Mouse (Mus musculus): ENCODE measurements around the gene Scap. TPM values are rescaled to one million over a fixed set of nuclear protein-coding genes. Genes with fewer than 3 reads are reported as not detected.
A peak's percentile ranks its signal among the peaks of the same experiment; 100 is the strongest.

The Scap gene
- polyA plus RNA-seq, 1 experiment, result 25.0 TPM

DNA sequence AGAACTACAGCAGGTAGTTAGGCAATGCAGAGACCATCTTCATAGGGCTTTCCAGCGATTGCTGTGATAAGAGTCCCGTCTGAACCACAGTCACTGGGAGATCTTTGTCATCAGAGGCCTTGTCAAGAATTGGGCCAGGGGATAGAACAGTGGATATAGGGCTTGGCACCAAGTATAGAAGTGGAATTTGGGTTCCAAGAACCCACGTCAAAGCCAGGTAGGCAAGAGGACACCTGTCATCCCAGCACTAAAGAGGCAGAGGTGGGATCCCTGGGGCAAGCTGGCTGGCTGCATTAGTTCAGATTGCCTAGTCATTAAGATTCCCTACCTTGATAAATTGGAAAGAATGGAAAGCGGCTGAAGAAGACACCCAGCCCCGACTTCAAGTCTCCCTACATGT, 26.7 kb upstream of the Scap start:
- Histone ChIP-seq H3K4me3 (ENCODE audit: insufficient read depth, low read length) (peak overlapping the region; percentile 71; the same call in 1 of the 2 replicates), H3K27ac (ENCODE audit: insufficient read depth, low read depth, low read length) (no peak overlapping the region), H3K4me1 (ENCODE audit: control insufficient read depth, insufficient read depth, low read length) (peaks cover 9% of the 10 kb centered on the region)
- TF ChIP-seq CTCF (IDR thresholded peaks at IDR 0.05; ENCODE audit: low read depth, low read length), result no peak
- TF ChIP-seq POLR2A (IDR thresholded peaks at IDR 0.05; ENCODE audit: borderline replicate concordance, low read depth, low read length), result no peak

DNA sequence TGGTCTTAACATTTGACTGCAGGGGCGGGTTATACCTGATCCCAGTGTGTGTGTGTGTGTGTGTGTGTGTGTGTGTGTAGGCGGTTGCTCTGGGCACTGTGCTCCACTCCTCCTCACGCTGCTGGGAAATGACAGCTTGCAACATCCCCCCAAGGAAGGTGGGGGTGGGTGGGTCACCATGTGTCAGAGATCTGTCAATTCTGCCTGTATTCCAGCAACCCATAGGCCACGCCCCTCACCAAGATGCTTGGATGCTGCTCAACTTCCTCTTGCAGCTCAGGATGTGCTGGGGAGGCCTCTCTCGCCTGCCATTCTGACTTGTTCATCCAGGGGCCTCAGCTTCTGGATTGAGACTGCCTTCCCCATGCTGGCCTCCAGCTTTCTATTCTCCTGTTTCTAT, 18.4 kb upstream of the Scap start:
- Histone ChIP-seq H3K4me3 (ENCODE audit: insufficient read depth, low read length) (no peak overlapping the region), H3K27ac (ENCODE audit: insufficient read depth, low read depth, low read length) (no peak overlapping the region), H3K4me1 (ENCODE audit: control insufficient read depth, insufficient read depth, low read length) (peaks cover 3% of the 10 kb centered on the region; the same call in 1 of the 2 replicates)
- no peak for TF ChIP-seq POLR2A (IDR thresholded peaks at IDR 0.05; ENCODE audit: borderline replicate concordance, low read depth, low read length)
- TF ChIP-seq CTCF (IDR thresholded peaks at IDR 0.05; ENCODE audit: low read depth, low read length), result no peak

DNA sequence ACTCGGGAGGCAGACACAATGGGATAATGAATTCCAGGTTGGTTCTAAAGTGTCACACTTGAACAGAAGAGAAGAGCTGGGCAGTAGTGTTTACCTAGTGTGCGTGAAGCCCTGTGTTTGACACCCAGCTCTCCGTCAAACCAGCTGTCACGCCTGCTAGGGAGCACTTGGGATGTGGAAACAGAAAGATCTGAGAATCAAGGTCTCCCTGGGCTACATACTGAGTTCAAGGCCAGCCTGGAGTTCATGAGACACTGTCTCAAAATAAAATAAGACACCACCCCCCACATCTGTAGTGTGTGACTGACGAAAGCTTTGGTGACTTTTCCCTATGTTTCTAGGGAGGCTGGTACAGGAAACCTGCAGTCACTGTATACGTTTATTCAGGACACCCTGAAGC, 17.7 kb upstream of the Scap start:
- no peak for TF ChIP-seq CTCF (IDR thresholded peaks at IDR 0.05; ENCODE audit: low read depth, low read length)
- TF ChIP-seq POLR2A (IDR thresholded peaks at IDR 0.05; ENCODE audit: borderline replicate concordance, low read depth, low read length), result no peak
- peaks cover 3% of the 10 kb centered on the region; the same call in 1 of the 2 replicates for H3K4me1 ChIP-seq (ENCODE audit: control insufficient read depth, insufficient read depth, low read length)
- no peak overlapping the region for H3K27ac ChIP-seq (ENCODE audit: insufficient read depth, low read depth, low read length)
- no peak overlapping the region for H3K4me3 ChIP-seq (ENCODE audit: insufficient read depth, low read length)

DNA sequence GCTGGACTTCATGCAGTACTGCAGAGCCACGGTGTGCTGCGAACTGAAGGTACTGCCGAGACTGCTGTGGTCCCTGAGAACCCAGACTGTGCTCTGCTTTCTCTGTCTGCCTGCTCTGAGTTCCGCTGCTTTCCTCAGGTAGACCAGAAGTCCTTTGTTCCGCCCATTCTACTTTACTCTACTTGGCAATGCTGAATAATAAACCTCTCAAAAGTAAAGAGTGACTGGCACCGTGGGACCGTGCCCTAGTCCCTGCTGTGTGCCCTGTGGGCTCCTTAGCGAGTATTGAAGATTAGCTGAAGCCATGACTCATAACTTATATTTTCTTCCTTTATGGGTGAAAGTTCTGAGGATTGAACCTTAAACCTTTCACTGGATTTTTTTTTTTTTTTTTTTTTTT, 17.2 kb upstream of the Scap start:
- TF ChIP-seq CTCF (IDR thresholded peaks at IDR 0.05; ENCODE audit: low read depth, low read length) (no peak), POLR2A (IDR thresholded peaks at IDR 0.05; ENCODE audit: borderline replicate concordance, low read depth, low read length) (no peak)
- no peak overlapping the region for H3K27ac ChIP-seq (ENCODE audit: insufficient read depth, low read depth, low read length)
- H3K4me3 ChIP-seq (ENCODE audit: insufficient read depth, low read length), result no peak overlapping the region
- peaks cover 4% of the 10 kb centered on the region for H3K4me1 ChIP-seq (ENCODE audit: control insufficient read depth, insufficient read depth, low read length)

DNA sequence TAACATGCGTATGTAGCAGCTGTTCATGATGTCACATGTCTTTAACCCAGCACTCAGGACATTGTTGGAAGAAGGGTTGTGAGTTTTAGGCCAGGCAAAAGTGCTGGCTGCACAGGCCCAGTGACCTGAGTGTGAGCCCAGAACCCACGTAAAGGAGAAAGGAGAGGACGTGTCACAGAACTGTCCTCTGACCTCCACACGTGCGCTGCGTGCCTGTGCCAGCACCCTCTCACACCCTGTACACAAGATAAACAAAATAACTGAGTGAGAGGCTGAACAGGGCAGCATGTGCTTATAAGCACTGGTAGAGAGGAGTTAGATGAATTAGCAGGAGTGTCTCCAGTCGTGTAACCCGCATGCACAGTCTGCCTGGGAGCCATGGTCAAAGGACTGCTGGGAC, 16.6 kb upstream of the Scap start:
- Histone ChIP-seq H3K4me1 (ENCODE audit: control insufficient read depth, insufficient read depth, low read length) (peaks cover 6% of the 10 kb centered on the region), H3K27ac (ENCODE audit: insufficient read depth, low read depth, low read length) (no peak overlapping the region), H3K4me3 (ENCODE audit: insufficient read depth, low read length) (no peak overlapping the region)
- TF ChIP-seq CTCF (IDR thresholded peaks at IDR 0.05; ENCODE audit: low read depth, low read length) (no peak), POLR2A (IDR thresholded peaks at IDR 0.05; ENCODE audit: borderline replicate concordance, low read depth, low read length) (no peak)

DNA sequence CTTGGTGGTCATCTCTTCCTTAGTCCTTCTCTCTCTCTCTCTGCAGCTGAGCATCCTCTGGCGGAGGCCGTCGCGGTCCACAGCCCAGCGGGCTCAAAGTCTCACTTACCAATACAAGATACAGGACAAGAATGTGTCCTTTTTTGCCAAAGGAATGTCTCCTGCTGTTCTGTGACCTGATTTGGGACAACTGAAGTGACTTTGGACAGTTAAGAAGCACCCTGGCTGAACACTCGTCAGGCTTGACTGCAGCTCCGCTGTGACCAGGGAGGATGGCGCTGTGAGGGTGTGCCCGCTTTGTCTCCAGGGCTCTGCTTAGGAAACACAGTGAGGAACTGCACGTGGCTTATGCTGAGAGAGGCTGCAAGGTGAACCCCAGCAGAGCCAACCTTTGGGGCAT, 12.3 kb upstream of the Scap start:
- Histone ChIP-seq H3K27ac (ENCODE audit: insufficient read depth, low read depth, low read length) (no peak overlapping the region), H3K4me3 (ENCODE audit: insufficient read depth, low read length) (no peak overlapping the region), H3K4me1 (ENCODE audit: control insufficient read depth, insufficient read depth, low read length) (peaks cover 3% of the 10 kb centered on the region; the same call in 1 of the 2 replicates)
- no peak for TF ChIP-seq POLR2A (IDR thresholded peaks at IDR 0.05; ENCODE audit: borderline replicate concordance, low read depth, low read length)
- TF ChIP-seq CTCF (IDR thresholded peaks at IDR 0.05; ENCODE audit: low read depth, low read length), result no peak

DNA sequence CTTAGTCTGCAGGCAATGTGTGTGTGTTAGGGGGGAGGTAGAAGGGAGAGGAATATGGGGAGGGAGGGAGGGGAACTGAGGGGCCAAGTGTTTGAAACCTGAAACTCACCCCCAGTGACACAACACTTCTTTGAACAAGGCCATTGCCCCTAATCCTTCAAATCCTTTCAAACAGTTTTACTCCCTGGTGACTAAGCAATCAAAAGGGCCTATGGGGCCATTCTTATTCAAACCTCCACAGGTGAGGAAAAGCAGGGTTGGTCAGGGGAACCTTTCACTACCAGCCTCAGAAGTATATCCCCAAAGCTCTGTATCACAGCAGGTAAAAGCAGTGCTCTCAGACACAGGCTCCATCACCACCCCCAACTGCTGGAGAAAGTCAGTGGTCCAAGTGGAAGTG, 10.1 kb upstream of the Scap start:
- TF ChIP-seq POLR2A (IDR thresholded peaks at IDR 0.05; ENCODE audit: borderline replicate concordance, low read depth, low read length) (no peak), CTCF (IDR thresholded peaks at IDR 0.05; ENCODE audit: low read depth, low read length) (no peak)
- Histone ChIP-seq H3K4me1 (ENCODE audit: control insufficient read depth, insufficient read depth, low read length) (peaks cover 3% of the 10 kb centered on the region; the same call in 1 of the 2 replicates), H3K4me3 (ENCODE audit: insufficient read depth, low read length) (no peak overlapping the region), H3K27ac (ENCODE audit: insufficient read depth, low read depth, low read length) (no peak overlapping the region)

DNA sequence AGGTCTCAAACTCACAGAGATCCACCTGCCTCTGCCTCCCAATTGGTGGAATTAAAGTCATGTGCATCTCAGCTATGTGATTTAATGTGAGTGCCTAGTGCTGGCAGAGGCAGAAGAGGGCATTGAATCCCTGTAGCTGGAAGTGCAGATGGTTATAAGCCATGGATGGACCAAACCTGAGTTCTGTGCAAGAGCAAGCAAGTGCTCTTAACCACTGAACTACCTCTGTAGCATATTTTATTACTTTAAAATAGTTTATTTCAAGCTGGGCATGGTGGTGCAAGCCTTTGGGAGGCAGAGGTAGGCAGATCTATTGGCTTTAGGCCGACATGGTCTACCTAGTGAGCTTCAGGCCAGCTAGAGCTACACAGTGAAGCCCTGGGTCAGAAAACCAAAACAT, 8.9 kb upstream of the Scap start:
- peaks cover 3% of the 10 kb centered on the region; the same call in 1 of the 2 replicates for H3K4me1 ChIP-seq (ENCODE audit: control insufficient read depth, insufficient read depth, low read length)
- TF ChIP-seq CTCF (IDR thresholded peaks at IDR 0.05; ENCODE audit: low read depth, low read length) (no peak), POLR2A (IDR thresholded peaks at IDR 0.05; ENCODE audit: borderline replicate concordance, low read depth, low read length) (no peak)

DNA sequence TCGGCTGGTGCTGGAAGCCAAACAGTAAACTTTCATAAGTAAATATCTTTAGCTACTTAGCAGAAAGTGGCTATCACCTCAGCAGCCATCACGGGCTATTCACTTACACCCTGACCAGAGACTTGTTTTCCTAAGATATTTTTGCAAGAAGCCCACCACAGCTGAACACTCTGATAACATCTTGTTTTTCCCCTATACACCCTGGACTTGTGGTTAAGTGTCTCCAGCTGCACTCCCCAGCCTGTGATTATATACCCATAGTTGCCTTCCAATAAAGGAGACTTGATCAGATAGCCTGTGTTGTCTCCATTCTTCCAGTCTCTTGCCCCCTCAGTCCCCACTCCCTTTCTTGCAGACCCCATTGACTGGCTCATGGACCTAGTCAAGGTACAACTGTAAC, 4.9 kb upstream of the Scap start:
- H3K4me3 ChIP-seq (ENCODE audit: insufficient read depth, low read length), result no peak overlapping the region
- TF ChIP-seq POLR2A (IDR thresholded peaks at IDR 0.05; ENCODE audit: borderline replicate concordance, low read depth, low read length) (no peak), CTCF (IDR thresholded peaks at IDR 0.05; ENCODE audit: low read depth, low read length) (no peak)
- H3K27ac ChIP-seq (ENCODE audit: insufficient read depth, low read depth, low read length), result no peak overlapping the region
- H3K4me1 ChIP-seq (ENCODE audit: control insufficient read depth, insufficient read depth, low read length), result no peaks in the 10 kb centered on the region

More for the DNA sequence above, 8.9 kb upstream of the Scap start:
- Histone ChIP-seq H3K27ac (ENCODE audit: insufficient read depth, low read depth, low read length) (no peak overlapping the region), H3K4me3 (ENCODE audit: insufficient read depth, low read length) (no peak overlapping the region)

DNA sequence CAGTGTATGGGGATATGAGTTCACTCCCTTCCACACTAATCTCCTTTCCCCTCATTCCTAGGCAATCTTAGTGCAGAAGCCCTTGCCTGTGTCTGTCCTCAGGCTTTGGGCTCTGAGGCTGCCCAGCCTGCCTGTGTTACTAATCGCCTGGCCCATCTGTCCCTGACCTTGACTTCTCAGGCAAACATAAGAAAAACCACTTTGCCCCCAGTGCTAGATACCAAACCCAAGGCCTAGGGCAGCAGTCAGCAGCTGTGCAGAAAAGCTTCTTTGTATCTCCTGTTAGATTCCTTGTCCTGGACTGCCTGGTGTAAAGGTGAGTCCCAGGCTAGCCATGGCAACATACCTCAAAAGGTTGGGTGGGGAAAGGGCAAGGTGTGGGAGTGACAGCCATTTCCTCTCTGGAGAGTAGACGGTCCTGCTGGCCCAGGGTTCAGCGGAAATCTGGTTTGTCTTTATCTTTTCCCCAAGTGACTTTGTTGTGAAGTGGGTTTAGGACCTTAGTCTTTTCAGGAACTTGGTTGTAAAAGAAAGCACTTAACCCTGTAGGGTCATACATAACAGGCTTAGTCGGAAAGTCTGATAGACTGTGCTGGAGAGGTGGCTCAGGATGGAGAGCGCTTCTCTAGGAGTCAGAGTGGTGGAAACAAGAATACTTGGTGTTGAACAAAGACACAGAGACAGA, 4.0 kb upstream of the Scap start:
- H3K27ac ChIP-seq (ENCODE audit: insufficient read depth, low read depth, low read length), result no peak overlapping the region
- H3K4me3 ChIP-seq (ENCODE audit: insufficient read depth, low read length), result no peak overlapping the region
- TF ChIP-seq POLR2A (IDR thresholded peaks at IDR 0.05; ENCODE audit: borderline replicate concordance, low read depth, low read length) (no peak), CTCF (IDR thresholded peaks at IDR 0.05; ENCODE audit: low read depth, low read length) (no peak)
- no peaks in the 10 kb centered on the region for H3K4me1 ChIP-seq (ENCODE audit: control insufficient read depth, insufficient read depth, low read length)

Data from bone marrow macrophage, adult 2 months (primary cell).